ENCODE assay signal across 7 mouse cellular contexts in genomic region chr10:80051618-80052373, GRCm38 (mm10). TPM values are rescaled to one million over a fixed set of nuclear protein-coding genes. Genes with fewer than 3 reads are reported as not detected.
DNase-seq lines count a peak whose midpoint lies in the region; ATAC-seq lines count a peak whose summit lies in the region.

No protein-coding gene starts in this region.

- no peaks in the 10 kb centered on the region for H3K9me3 ChIP-seq in heart, embryonic 14.5 days (ENCODE audit: control insufficient read depth, low read length)

- H3K27me3 ChIP-seq in heart, embryonic 14.5 days (ENCODE audit: control insufficient read depth, insufficient read depth, low read length): no peaks in the 10 kb centered on the region

- H3K27ac ChIP-seq in heart, embryonic 14.5 days (replicated peaks in 1 of 2; ENCODE audit: control insufficient read depth in 1 of 2, insufficient read depth in 1 of 2, low read depth in 2 of 2, low read length in 2 of 2): peak overlapping the region; percentile 48 to 79

- intact Hi-C loops in left cerebral cortex, postnatal 14 days (cut with DNase I): loop anchor here (5.0 kb wide), 1 partner anchor 64 kb away; the partner anchor contains the start of gene Cnn2

- H3K4me1 ChIP-seq in heart, embryonic 14.5 days (ENCODE audit: control insufficient read depth in 2 of 2, insufficient read depth in 2 of 2, low read length in 2 of 2): peaks cover 28 to 62% of the 10 kb centered on the region in 2 experiments

- peak; percentile 81 for DNase-seq in ES-CJ7 (ENCODE audit: low read depth, low spot score)
- DNase-seq in ZHBTc4 (ENCODE audit: low read depth, low spot score): peak; percentile 84
- peak; percentile 91 for DNase-seq in kidney, postnatal 14 days
- DNase-seq in yolk sac, embryonic 10.5 days (ENCODE audit: low spot score): peak; percentile 93
- no peak for DNase-seq in left cerebral cortex, postnatal 14 days (ENCODE audit: low spot score in 2 of 2)

- no peak overlapping the region for H3K4me3 ChIP-seq in heart, embryonic 14.5 days (ENCODE audit: control insufficient read depth in 1 of 2, insufficient read depth in 1 of 2, low read depth in 1 of 2, low read length in 2 of 2)

- no peak overlapping the region for H3K4me2 ChIP-seq in heart, embryonic 14.5 days (ENCODE audit: low read length)

- H3K36me3 ChIP-seq in heart, embryonic 14.5 days (ENCODE audit: control insufficient read depth, insufficient read depth, low read length): peaks cover 19% of the 10 kb centered on the region

- no peak for ATAC-seq in heart, embryonic 14.5 days (ENCODE audit: insufficient number of reproducible peaks, insufficient read depth, low FRiP score, low read depth)
- ATAC-seq in megakaryocyte, adult 5-6 weeks (ENCODE audit: poor library complexity, severe bottlenecking): peak; percentile 45

- 23% methylated on average over 14 of the region's 14 CpGs for WGBS in heart, embryonic 14.5 days

- peak overlapping the region; percentile 35; the same call in 1 of the 2 replicates for H3K9ac ChIP-seq in heart, embryonic 14.5 days (ENCODE audit: low read length)

RNA-seq across cellular contexts. Expression of gene Gpx4, which starts 4.8 kb away (rescaled TPM):
- polyA plus RNA-seq in heart, embryonic 14.5 days (2014; fragmentation: Nextera tagmentation; extraction: Ambion mirVana): 715 and 757 TPM in 2 replicates
- 259 and 303 TPM in 2 replicates for total RNA-seq in megakaryocyte, adult 5-6 weeks (2015)
- 375 and 378 TPM in 2 replicates for total RNA-seq in megakaryocyte, adult 5-6 weeks (2017)
- 100 to 1,000 TPM; 462 to 482 TPM for total RNA-seq in left cerebral cortex, postnatal 14 days (2021)

RNA-seq across cellular contexts. Expression of gene Polr2e, which starts 12.2 kb away (rescaled TPM):
- 146 and 162 TPM in 2 replicates for polyA plus RNA-seq in heart, embryonic 14.5 days (2014; fragmentation: Nextera tagmentation; extraction: Ambion mirVana)
- 70.2 and 70.7 TPM in 2 replicates for total RNA-seq in megakaryocyte, adult 5-6 weeks (2015)
- 58.4 and 69.2 TPM in 2 replicates for total RNA-seq in megakaryocyte, adult 5-6 weeks (2017)
- 10 to 100 TPM; 66.9 to 68.9 TPM for total RNA-seq in left cerebral cortex, postnatal 14 days (2021)

RNA-seq across cellular contexts. Expression of gene Arhgap45, which starts 35.3 kb away (rescaled TPM):
- polyA plus RNA-seq in heart, embryonic 14.5 days (2014; fragmentation: Nextera tagmentation; extraction: Ambion mirVana): 3.0 and 3.4 TPM in 2 replicates
- total RNA-seq in megakaryocyte, adult 5-6 weeks (2015): 135 and 140 TPM in 2 replicates
- total RNA-seq in megakaryocyte, adult 5-6 weeks (2017): 235 and 237 TPM in 2 replicates
- total RNA-seq in left cerebral cortex, postnatal 14 days (2021): 1 to 10 TPM; 3.3 to 4.0 TPM

RNA-seq across cellular contexts. Expression of gene Sbno2, which starts 53.6 kb away (rescaled TPM):
- 9.5 and 9.6 TPM in 2 replicates for polyA plus RNA-seq in heart, embryonic 14.5 days (2014; fragmentation: Nextera tagmentation; extraction: Ambion mirVana)
- 32.4 and 33.0 TPM in 2 replicates for total RNA-seq in megakaryocyte, adult 5-6 weeks (2015)
- 41.9 and 46.7 TPM in 2 replicates for total RNA-seq in megakaryocyte, adult 5-6 weeks (2017)
- total RNA-seq in left cerebral cortex, postnatal 14 days (2021): 10 to 100 TPM; 19.2 to 19.3 TPM

RNA-seq across cellular contexts. Expression of gene Abca7, which starts 55.5 kb away (rescaled TPM):
- polyA plus RNA-seq in heart, embryonic 14.5 days (2014; fragmentation: Nextera tagmentation; extraction: Ambion mirVana): 1.6 and 1.7 TPM in 2 replicates
- total RNA-seq in megakaryocyte, adult 5-6 weeks (2015): 32.6 and 34.7 TPM in 2 replicates
- 33.6 and 37.4 TPM in 2 replicates for total RNA-seq in megakaryocyte, adult 5-6 weeks (2017)
- 10 to 100 TPM; 10.9 TPM for total RNA-seq in left cerebral cortex, postnatal 14 days (2021)

Comparison
In these comparisons a context has a peak if more than half of its experiments do, and no peak if none do; other contexts are left out.
1. DNase-seq: peak in ES-CJ7 (single experiment), ZHBTc4 (single experiment), kidney, postnatal 14 days (single experiment) and yolk sac, embryonic 10.5 days (single experiment); none in left cerebral cortex, postnatal 14 days (0 of 2).
2. RNA of gene Arhgap45, which starts 35.3 kb away (total RNA-seq): 135 to 237 TPM in megakaryocyte, adult 5-6 weeks; 3.3 to 4.0 TPM in left cerebral cortex, postnatal 14 days; every median in the first group is over 10 times any median in the second.